Comparison of ENCODE assay signal across 8 mouse cellular contexts in genomic region chr13:47104146-47104545, GRCm38 (mm10). TPM values are rescaled to one million over a fixed set of nuclear protein-coding genes. Genes with fewer than 3 reads are reported as not detected.
DNase-seq lines count a peak whose midpoint lies in the region; ATAC-seq and TF ChIP-seq lines count a peak whose summit lies in the region.

No protein-coding gene starts in this region.

- H3K4me3 ChIP-seq in lung, embryonic 14.5 days (ENCODE audit: low read depth, low read length): peak overlapping the region; percentile 86
- peak overlapping the region; percentile 97 for H3K4me3 ChIP-seq in embryonic facial prominence, embryonic 13.5 days
- peak overlapping the region; percentile 83 for H3K4me3 ChIP-seq in kidney, postnatal 0 days (replicated peaks; ENCODE audit: low read depth, low read length)
- peak overlapping the region; percentile 22 for H3K4me3 ChIP-seq in neural tube, embryonic 12.5 days

- peak; percentile 42 for DNase-seq in lung, embryonic 14.5 days
- no peak for DNase-seq in lung, postnatal 25 days (ENCODE audit: low spot score)
- no peak for DNase-seq in kidney, postnatal 0 days (ENCODE audit: low spot score)
- DNase-seq in right cerebral cortex, postnatal 10 days (ENCODE audit: low spot score in 2 of 2): no peak
- no peak for DNase-seq in frontal cortex, postnatal 14 days (ENCODE audit: low spot score in 2 of 2)
- DNase-seq in adrenal gland, postnatal 10 days: no peak

- 0 out of 2 replicates have a peak, but pooled peaks cover 3% of the 10 kb centered on the region for H3K4me1 ChIP-seq in lung, embryonic 14.5 days (ENCODE audit: insufficient read depth)
- H3K4me1 ChIP-seq in embryonic facial prominence, embryonic 13.5 days: peaks cover 26% of the 10 kb centered on the region
- peaks cover 8% of the 10 kb centered on the region for H3K4me1 ChIP-seq in kidney, postnatal 0 days (replicated peaks; ENCODE audit: insufficient read depth, low read length)
- peaks cover 15% of the 10 kb centered on the region for H3K4me1 ChIP-seq in neural tube, embryonic 12.5 days

- H3K27me3 ChIP-seq in lung, embryonic 14.5 days (ENCODE audit: insufficient read depth, low read length): no peaks in the 10 kb centered on the region
- no peaks in the 10 kb centered on the region for H3K27me3 ChIP-seq in embryonic facial prominence, embryonic 13.5 days
- H3K27me3 ChIP-seq in kidney, postnatal 0 days (ENCODE audit: insufficient read depth, low read length): no peaks in the 10 kb centered on the region
- H3K27me3 ChIP-seq in neural tube, embryonic 12.5 days (replicated peaks): no peaks in the 10 kb centered on the region

- no peaks in the 10 kb centered on the region for H3K9me3 ChIP-seq in lung, embryonic 14.5 days (ENCODE audit: low read depth, low read length)
- no peaks in the 10 kb centered on the region for H3K9me3 ChIP-seq in embryonic facial prominence, embryonic 13.5 days
- no peaks in the 10 kb centered on the region for H3K9me3 ChIP-seq in kidney, postnatal 0 days (replicated peaks; ENCODE audit: low read length)
- H3K9me3 ChIP-seq in neural tube, embryonic 12.5 days: no peaks in the 10 kb centered on the region

- no peak for ATAC-seq in lung, embryonic 14.5 days (ENCODE audit: insufficient read depth)
- ATAC-seq in embryonic facial prominence, embryonic 13.5 days (ENCODE audit: insufficient number of reproducible peaks, insufficient read depth, low FRiP score, low TSS enrichment, low read depth): no peak
- ATAC-seq in kidney, postnatal 0 days (replicated peaks; ENCODE audit: low FRiP score, low read depth): no peak
- no peak for ATAC-seq in neural tube, embryonic 12.5 days (ENCODE audit: low FRiP score, low read depth)

- TF ChIP-seq CTCF in lung, embryonic 14.5 days (IDR thresholded peaks at IDR 0.05; ENCODE audit: low read depth): no peak
- TF ChIP-seq CTCF in kidney, postnatal 0 days (IDR thresholded peaks at IDR 0.05; ENCODE audit: low read depth): no peak

- no peak overlapping the region for H3K27ac ChIP-seq in lung, embryonic 14.5 days (ENCODE audit: low read depth)
- no peak overlapping the region for H3K27ac ChIP-seq in embryonic facial prominence, embryonic 13.5 days
- no peak overlapping the region for H3K27ac ChIP-seq in kidney, postnatal 0 days
- H3K27ac ChIP-seq in neural tube, embryonic 12.5 days: no peak overlapping the region

- peak overlapping the region; percentile 89 for H3K4me2 ChIP-seq in lung, embryonic 14.5 days
- H3K4me2 ChIP-seq in embryonic facial prominence, embryonic 13.5 days: peak overlapping the region; percentile 77
- peak overlapping the region; percentile 71 for H3K4me2 ChIP-seq in kidney, postnatal 0 days (ENCODE audit: low read length)
- H3K4me2 ChIP-seq in neural tube, embryonic 12.5 days (replicated peaks): peak overlapping the region; percentile 68

- peak overlapping the region; percentile 95 for H3K9ac ChIP-seq in lung, embryonic 14.5 days
- peak overlapping the region; percentile 53 for H3K9ac ChIP-seq in embryonic facial prominence, embryonic 13.5 days
- H3K9ac ChIP-seq in kidney, postnatal 0 days (ENCODE audit: low read depth, low read length): no peak overlapping the region
- H3K9ac ChIP-seq in neural tube, embryonic 12.5 days: peak overlapping the region; percentile 26; the same call in 1 of the 2 replicates

- 11% methylated on average over 2 of the region's 2 CpGs for whole genome bisulfite sequencing in lung, embryonic 14.5 days
- 31% methylated on average over 2 of the region's 2 CpGs for WGBS in embryonic facial prominence, embryonic 13.5 days
- 29% methylated on average over 2 of the region's 2 CpGs for WGBS in kidney, postnatal 0 days
- WGBS in neural tube, embryonic 12.5 days: 13% methylated on average over 2 of the region's 2 CpGs

- peaks cover 27% of the 10 kb centered on the region for H3K36me3 ChIP-seq in lung, embryonic 14.5 days (ENCODE audit: insufficient read depth)
- H3K36me3 ChIP-seq in embryonic facial prominence, embryonic 13.5 days: peaks cover 21% of the 10 kb centered on the region
- peaks cover 5% of the 10 kb centered on the region; the same call in 1 of the 2 replicates for H3K36me3 ChIP-seq in kidney, postnatal 0 days (ENCODE audit: insufficient read depth, low read length)
- H3K36me3 ChIP-seq in neural tube, embryonic 12.5 days: peaks cover 11% of the 10 kb centered on the region

RNA-seq across cellular contexts. Expression of gene Dek, which starts 1.9 kb away (rescaled TPM):
- polyA plus RNA-seq in lung, embryonic 14.5 days (2014; fragmentation: Nextera tagmentation; extraction: Ambion mirVana): 301 and 326 TPM in 2 replicates
- 365 and 390 TPM in 2 replicates for polyA plus RNA-seq in embryonic facial prominence, embryonic 13.5 days (2015; fragmentation: Nextera tagmentation; extraction: Ambion mirVana)
- 185 and 187 TPM in 2 replicates for polyA plus RNA-seq in kidney, postnatal 0 days (2015; fragmentation: Nextera tagmentation; extraction: Ambion mirVana)
- polyA plus RNA-seq in neural tube, embryonic 12.5 days (2016; fragmentation: Nextera tagmentation; extraction: Ambion mirVana): 224 and 242 TPM in 2 replicates
- total RNA-seq in adrenal gland, postnatal 10 days (2021): 10 to 100 TPM; 74.0 to 84.1 TPM

RNA-seq across cellular contexts. Expression of gene Rnf144b, which starts 18.3 kb away (rescaled TPM):
- 1.2 and 1.5 TPM in 2 replicates for polyA plus RNA-seq in lung, embryonic 14.5 days (2014; fragmentation: Nextera tagmentation; extraction: Ambion mirVana)
- 2.2 and 2.7 TPM in 2 replicates for polyA plus RNA-seq in embryonic facial prominence, embryonic 13.5 days (2015; fragmentation: Nextera tagmentation; extraction: Ambion mirVana)
- 1.1 and 1.6 TPM in 2 replicates for polyA plus RNA-seq in kidney, postnatal 0 days (2015; fragmentation: Nextera tagmentation; extraction: Ambion mirVana)
- polyA plus RNA-seq in neural tube, embryonic 12.5 days (2016; fragmentation: Nextera tagmentation; extraction: Ambion mirVana): 0.84 and 1.0 TPM in 2 replicates
- total RNA-seq in adrenal gland, postnatal 10 days (2021): 10 to 100 TPM; 10.1 to 13.7 TPM

RNA-seq across cellular contexts. Expression of gene Tpmt, which starts 59.6 kb away (rescaled TPM):
- polyA plus RNA-seq in lung, embryonic 14.5 days (2014; fragmentation: Nextera tagmentation; extraction: Ambion mirVana): 27.5 and 28.4 TPM in 2 replicates
- polyA plus RNA-seq in embryonic facial prominence, embryonic 13.5 days (2015; fragmentation: Nextera tagmentation; extraction: Ambion mirVana): 20.2 and 23.7 TPM in 2 replicates
- polyA plus RNA-seq in kidney, postnatal 0 days (2015; fragmentation: Nextera tagmentation; extraction: Ambion mirVana): 55.3 and 55.8 TPM in 2 replicates
- polyA plus RNA-seq in neural tube, embryonic 12.5 days (2016; fragmentation: Nextera tagmentation; extraction: Ambion mirVana): 35.9 and 37.8 TPM in 2 replicates
- total RNA-seq in adrenal gland, postnatal 10 days (2021): 10 to 100 TPM; 17.4 to 24.1 TPM

Comparison
In these comparisons a context has a peak if more than half of its experiments do, and no peak if none do; other contexts are left out.
1. H3K4me3 ChIP-seq: peak in every context shown above with its lines; median percentile 97 in embryonic facial prominence, embryonic 13.5 days; 86 in lung, embryonic 14.5 days; 83 in kidney, postnatal 0 days; 22 in neural tube, embryonic 12.5 days.